Mouse (Mus musculus) CH12.LX (cell line): ENCODE results near the gene Pakap. TPM values are rescaled to one million over a fixed set of nuclear protein-coding genes. Genes with fewer than 3 reads are reported as not detected.

Source experiments
- DNase-seq: peaks from one replicate; pipeline ENCODE4 v3.0.0-alpha.2; 2013; ENCODE audit errors: extremely low read depth
- H3K27ac ChIP-seq: 2 replicates; pipeline ENCODE4 v1.5.1; 2012; ENCODE audit warnings: low read depth, mild to moderate bottlenecking, control low read depth, moderate library complexity; ENCODE audit not compliant: insufficient read depth
- H3K27me3 ChIP-seq: replicated peaks from 2 replicates; pipeline ENCODE3; 2012; ENCODE audit warnings: inconsistent platforms
- H3K36me3 ChIP-seq, 2 experiments: replicated peaks in 1 of 2; 2 replicates each; pipeline versions ENCODE3 to v1.6.1; 2012; ENCODE audit warnings: inconsistent platforms in 1 of 2, low read length in 1 of 2, mild to moderate bottlenecking in 1 of 2, mixed read lengths in 1 of 2, moderate library complexity in 1 of 2; ENCODE audit not compliant: control insufficient read depth in 1 of 2, insufficient read depth in 1 of 2
- H3K4me1 ChIP-seq, 2 experiments: 2 replicates each; pipeline ENCODE4 v1.6.1; 2012; ENCODE audit warnings: inconsistent platforms in 1 of 2, moderate library complexity in 1 of 2; ENCODE audit not compliant: insufficient read depth in 2 of 2, control insufficient read depth in 1 of 2
- H3K4me2 ChIP-seq: 2 replicates; pipeline ENCODE4 v1.6.1; 2012; ENCODE audit warnings: low read depth, mild to moderate bottlenecking, control low read depth; ENCODE audit not compliant: poor library complexity, insufficient read depth, severe bottlenecking
- H3K4me3 ChIP-seq, 3 experiments: fragments of 150-350 bp in 1 of 3; sonication (generic) in 1 of 3; replicated peaks in 1 of 3; 2 replicates each; pipeline versions ENCODE3 to v1.5.1; 2011 to 2012; ENCODE audit warnings: low read depth in 2 of 3, low read length in 2 of 3, mild to moderate bottlenecking in 2 of 3, moderate library complexity in 2 of 3, control low read depth in 1 of 3, improper control_type of control experiment in 1 of 3, inconsistent platforms in 1 of 3, mixed read lengths in 1 of 3; ENCODE audit not compliant: poor library complexity in 1 of 3
- H3K79me2 ChIP-seq: replicated peaks from 2 replicates; pipeline ENCODE4 v1.6.1; 2012; ENCODE audit warnings: mild to moderate bottlenecking, moderate library complexity; ENCODE audit not compliant: control insufficient read depth, poor library complexity, insufficient read depth, severe bottlenecking; ENCODE audit errors: extremely low read depth
- H3K9ac ChIP-seq: 2 replicates; pipeline ENCODE4 v1.6.1; 2012; ENCODE audit warnings: low read depth, mild to moderate bottlenecking, control low read depth, moderate library complexity; ENCODE audit not compliant: insufficient read depth
- H3K9me3 ChIP-seq: replicated peaks from 2 replicates; pipeline ENCODE3; 2012; ENCODE audit warnings: low read length, inconsistent platforms, mixed read lengths
- CHD2 ChIP-seq: IDR thresholded peaks from 2 replicates; pipeline ENCODE4 v1.6.1; 2011; ENCODE audit warnings: low read length, improper control_type of control experiment
- CTCF ChIP-seq, 2 experiments: IDR thresholded peaks in 1 of 2; conservative IDR thresholded peaks in 1 of 2; 2 replicates each; pipeline ENCODE4 v1.5.1; 2011 to 2012; ENCODE audit warnings: low read depth in 2 of 2, low read length in 2 of 2, improper control_type of control experiment in 1 of 2, inconsistent platforms in 1 of 2, mild to moderate bottlenecking in 1 of 2, moderate library complexity in 1 of 2
- E2F4 ChIP-seq: IDR thresholded peaks from 2 replicates; pipeline ENCODE4 v1.6.1; 2011; ENCODE audit warnings: low read depth, low read length, improper control_type of control experiment; ENCODE audit not compliant: insufficient replicate concordance
- ELF1 ChIP-seq: IDR thresholded peaks from 2 replicates; pipeline ENCODE4 v1.6.1; 2014; ENCODE audit warnings: low read depth, mild to moderate bottlenecking, inconsistent platforms, low read length, improper control_type of control experiment
- EP300 ChIP-seq: IDR thresholded peaks from 2 replicates; pipeline ENCODE4 v1.6.1; 2011; ENCODE audit warnings: low read length, improper control_type of control experiment
- ETS1 ChIP-seq: conservative IDR thresholded peaks from 2 replicates; pipeline ENCODE4 v1.6.1; 2012; ENCODE audit warnings: low read depth, mild to moderate bottlenecking, inconsistent platforms, low read length, improper control_type of control experiment, moderate library complexity
- HCFC1 ChIP-seq: IDR thresholded peaks from 2 replicates; pipeline ENCODE4 v1.6.1; 2012; ENCODE audit warnings: low read depth, mild to moderate bottlenecking, inconsistent platforms, low read length, improper control_type of control experiment
- IRF4 ChIP-seq: IDR thresholded peaks from 2 replicates; pipeline ENCODE4 v1.6.1; 2014; ENCODE audit warnings: low read depth, mild to moderate bottlenecking, inconsistent platforms, low read length, improper control_type of control experiment
- JUN ChIP-seq: IDR thresholded peaks from 2 replicates; pipeline ENCODE4 v1.6.1; 2011; ENCODE audit warnings: low read depth, mild to moderate bottlenecking, low read length, improper control_type of control experiment, moderate library complexity; ENCODE audit not compliant: insufficient read depth
- JUND ChIP-seq: conservative IDR thresholded peaks from 2 replicates; pipeline ENCODE4 v1.6.1; 2011; ENCODE audit warnings: low read depth, low read length, improper control_type of control experiment
- MAFK ChIP-seq: IDR thresholded peaks from 2 replicates; pipeline ENCODE4 v1.6.1; 2011; ENCODE audit warnings: low read length, improper control_type of control experiment; ENCODE audit not compliant: insufficient replicate concordance
- MAX ChIP-seq: IDR thresholded peaks from 2 replicates; pipeline ENCODE4 v1.6.1; 2011; ENCODE audit warnings: low read length, improper control_type of control experiment
- MEF2A ChIP-seq: IDR thresholded peaks from 2 replicates; pipeline ENCODE4 v1.6.1; 2014; ENCODE audit warnings: low read depth, mild to moderate bottlenecking, inconsistent platforms, low read length, improper control_type of control experiment, borderline replicate concordance
- PAX5 ChIP-seq: IDR thresholded peaks from 2 replicates; pipeline ENCODE4 v1.6.1; 2012; ENCODE audit warnings: low read length, inconsistent platforms, mixed read lengths
- RAD21 ChIP-seq: IDR thresholded peaks from 2 replicates; pipeline ENCODE4 v1.6.1; 2011; ENCODE audit warnings: low read depth, mild to moderate bottlenecking, low read length, improper control_type of control experiment, moderate library complexity
- SIN3A ChIP-seq: IDR thresholded peaks from 2 replicates; pipeline ENCODE4 v1.6.1; 2012; ENCODE audit warnings: low read length, improper control_type of control experiment, inconsistent platforms
- TBP ChIP-seq: conservative IDR thresholded peaks from 2 replicates; pipeline ENCODE4 v1.6.1; 2011; ENCODE audit warnings: low read depth, low read length, improper control_type of control experiment
- TCF12 ChIP-seq: IDR thresholded peaks from 2 replicates; pipeline ENCODE4 v1.6.1; 2014; ENCODE audit warnings: low read depth, mild to moderate bottlenecking, inconsistent platforms, low read length, improper control_type of control experiment
- USF1 ChIP-seq: IDR thresholded peaks from 2 replicates; pipeline ENCODE4 v1.6.1; 2014; ENCODE audit warnings: low read depth, mild to moderate bottlenecking, inconsistent platforms, low read length, improper control_type of control experiment
- USF2 ChIP-seq: conservative IDR thresholded peaks from 2 replicates; pipeline ENCODE4 v1.6.1; 2011; ENCODE audit warnings: low read depth, low read length, improper control_type of control experiment
- ZC3H11A ChIP-seq: IDR thresholded peaks from 2 replicates; pipeline ENCODE4 v1.6.1; 2012; ENCODE audit warnings: low read depth, mild to moderate bottlenecking, inconsistent platforms, low read length, improper control_type of control experiment
- ZKSCAN1 ChIP-seq: IDR thresholded peaks from 2 replicates; pipeline ENCODE4 v1.6.1; 2012; ENCODE audit warnings: low read depth, inconsistent platforms, low read length, improper control_type of control experiment, borderline replicate concordance
- ZMIZ1 ChIP-seq: IDR thresholded peaks from 2 replicates; pipeline ENCODE4 v1.6.1; 2012; ENCODE audit warnings: low read depth, mild to moderate bottlenecking, inconsistent platforms, low read length, improper control_type of control experiment
- ZNF384 ChIP-seq: IDR thresholded peaks from 2 replicates; pipeline ENCODE4 v1.6.1; 2012; ENCODE audit warnings: low read depth, low read length, improper control_type of control experiment, inconsistent platforms
- dilution Hi-C: fragments of 300-500 bp; cut with MboI; formaldehyde crosslinking; loops from 2 replicates; pipeline ENCODE4 v1.14.3; 2020; ENCODE audit warnings: low sequenced_read_pairs; ENCODE audit not compliant: extremely low pct_unique_long_range_greater_than_20kb, extremely low pct_ligation_motif_present
- in situ Hi-C: fragments of 300-500 bp; cut with MboI; formaldehyde crosslinking; loops from 3 replicates; pipeline ENCODE4 v1.14.3; 2019; ENCODE audit warnings: low sequenced_read_pairs, low pct_ligation_motif_present, low pct_unique_long_range_greater_than_20kb, mixed read lengths
- polyA plus RNA-seq: library from polyadenylated mRNA; unstranded; fragments of >175 nt; gene quantifications from 2 replicates; pipeline ENCODE4 v1.2.1, GENCODE M21; 2012; ENCODE audit warnings: low read depth; ENCODE audit not compliant: insufficient read length
- total RNA-seq, 2 experiments: library from RNA; depleted of rRNA; stranded (reverse); fragments of 300-350 nt in 1 of 2; fragments of >200 nt in 1 of 2; gene quantifications; 2 replicates each; pipeline ENCODE4 v1.2.3; 2012 to 2014

Pakap gene
- total and polyA plus RNA-seq, 3 experiments = 0.08 to 0.14 TPM; not detected in 1

GRCm38 (mm10) chr4:57861166-57861565 is 293.2 kb downstream of the Pakap start:
- dilution Hi-C loops = no loop called here
- H3K36me3 ChIP-seq = no peaks in the 10 kb centered on the region
- H3K79me2 ChIP-seq = no peaks in the 10 kb centered on the region
- no peaks in the 10 kb centered on the region for H3K9me3 ChIP-seq
- H3K4me1 ChIP-seq = peaks cover 15 to 32% of the 10 kb centered on the region in 2 experiments; a peak in 3 of 4 replicates
- no peak overlapping the region for H3K4me2 ChIP-seq
- H3K9ac ChIP-seq = no peak overlapping the region
- no peak overlapping the region for H3K27ac ChIP-seq
- TF ChIP-seq ZNF384 (no peak), E2F4 (no peak), ZKSCAN1 (no peak), EP300 (no peak), MEF2A (no peak), TBP (no peak), ETS1 (no peak), HCFC1 (no peak), RAD21 (no peak), TCF12 (no peak), CHD2 (no peak), PAX5 (no peak)
- H3K27me3 ChIP-seq = no peaks in the 10 kb centered on the region
- H3K4me3 ChIP-seq = no peak overlapping the region
- DNase-seq = no peak
- in situ Hi-C loops = no loop called here

- in situ Hi-C loops (no loop called here), dilution Hi-C loops (no loop called here)
- no peak for TF ChIP-seq CTCF (conservative IDR thresholded peaks at IDR 0.05 in 1 of 2, IDR thresholded peaks at IDR 0.05 in 1 of 2; ENCODE audit: low read depth in 2 of 2, low read length in 2 of 2)
- TF ChIP-seq ZMIZ1 = no peak
- no peak for TF ChIP-seq USF2
- TF ChIP-seq TCF12 = no peak
- TF ChIP-seq ZNF384 = no peak
- no peak for TF ChIP-seq JUN
- TF ChIP-seq ZKSCAN1 = no peak
- no peak for TF ChIP-seq MAX
- no peak for TF ChIP-seq JUND
- no peak for TF ChIP-seq MAFK
- no peak for TF ChIP-seq PAX5
- TF ChIP-seq SIN3A = no peak
- TF ChIP-seq MEF2A = no peak
- TF ChIP-seq IRF4 = no peak
- TF ChIP-seq ETS1 = no peak
- no peak for TF ChIP-seq ZC3H11A
- TF ChIP-seq USF1 = no peak
- TF ChIP-seq ELF1 = no peak
Observed at GRCm38 (mm10) chr4:57861856-57862255, 293.9 kb downstream of the Pakap start.

More at GRCm38 (mm10) chr4:57861856-57862255, 293.9 kb downstream of the Pakap start:
- Histone ChIP-seq H3K9ac (no peak overlapping the region), H3K79me2 (no peaks in the 10 kb centered on the region), H3K27ac (no peak overlapping the region), H3K27me3 (no peaks in the 10 kb centered on the region), H3K36me3 (no peaks in the 10 kb centered on the region), H3K9me3 (no peaks in the 10 kb centered on the region), H3K4me2 (no peak overlapping the region), H3K4me3 (no peak overlapping the region), H3K4me1 (peaks cover 18 to 39% of the 10 kb centered on the region in 2 experiments)
- DNase-seq = no peak
